Mouse (Mus musculus) megakaryocyte, adult 5-6 weeks (primary cell): ENCODE measurements at regions not wholly inside any gene's neighbourhood (a gene's known extent, or its start where the extent isn't known, plus 50 kb on each side); places are given as distances from the start of the nearest gene placed in this dataset.

ENCODE experiments used
- ATAC-seq: 2 replicates; pipeline ENCODE4 v1.8.0; 2016; ENCODE audit warnings: mild to moderate bottlenecking, inconsistent platforms; ENCODE audit not compliant: poor library complexity, severe bottlenecking

DNA sequence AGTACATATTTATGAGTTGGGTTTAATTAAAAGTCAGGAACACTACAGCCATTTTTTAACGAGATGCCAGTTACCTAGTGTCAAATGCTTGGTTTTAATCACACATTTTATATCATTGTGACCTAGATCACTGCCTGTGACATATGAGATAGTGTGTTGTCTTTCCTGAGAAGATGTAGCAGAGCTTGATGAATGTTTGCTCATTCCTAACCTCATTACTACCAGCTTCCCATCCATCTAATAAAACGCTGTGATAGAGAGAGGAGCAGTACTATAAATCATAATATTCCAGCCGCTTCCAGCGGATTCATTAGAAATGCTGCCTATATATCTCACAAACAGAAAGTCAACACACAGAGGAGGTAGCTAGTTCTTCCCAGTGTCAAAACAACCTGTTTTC lies 163.6 kb downstream of the Aldoart1 start:
- ATAC-seq: no peak

DNA sequence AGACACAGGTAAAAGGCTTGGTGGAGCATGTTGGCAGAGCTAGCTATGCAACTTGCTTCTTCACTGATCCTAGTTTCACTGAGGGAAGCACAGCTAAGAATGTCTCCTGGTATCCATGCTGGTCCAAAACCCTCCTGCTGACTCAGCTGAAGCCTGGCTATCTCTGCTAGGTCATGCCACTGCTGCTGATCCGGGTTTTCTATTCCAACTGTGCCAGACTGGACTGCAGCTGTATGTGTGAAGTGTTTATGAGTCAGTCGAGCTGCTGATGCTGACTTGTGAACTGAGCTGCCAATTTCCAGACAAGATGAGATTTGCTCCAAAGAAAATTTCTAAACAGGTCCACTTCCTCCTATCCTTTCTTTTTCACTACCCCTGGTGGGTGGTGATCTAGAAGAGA lies 178.4 kb downstream of the Aldoart1 start:
- no peak for ATAC-seq

DNA sequence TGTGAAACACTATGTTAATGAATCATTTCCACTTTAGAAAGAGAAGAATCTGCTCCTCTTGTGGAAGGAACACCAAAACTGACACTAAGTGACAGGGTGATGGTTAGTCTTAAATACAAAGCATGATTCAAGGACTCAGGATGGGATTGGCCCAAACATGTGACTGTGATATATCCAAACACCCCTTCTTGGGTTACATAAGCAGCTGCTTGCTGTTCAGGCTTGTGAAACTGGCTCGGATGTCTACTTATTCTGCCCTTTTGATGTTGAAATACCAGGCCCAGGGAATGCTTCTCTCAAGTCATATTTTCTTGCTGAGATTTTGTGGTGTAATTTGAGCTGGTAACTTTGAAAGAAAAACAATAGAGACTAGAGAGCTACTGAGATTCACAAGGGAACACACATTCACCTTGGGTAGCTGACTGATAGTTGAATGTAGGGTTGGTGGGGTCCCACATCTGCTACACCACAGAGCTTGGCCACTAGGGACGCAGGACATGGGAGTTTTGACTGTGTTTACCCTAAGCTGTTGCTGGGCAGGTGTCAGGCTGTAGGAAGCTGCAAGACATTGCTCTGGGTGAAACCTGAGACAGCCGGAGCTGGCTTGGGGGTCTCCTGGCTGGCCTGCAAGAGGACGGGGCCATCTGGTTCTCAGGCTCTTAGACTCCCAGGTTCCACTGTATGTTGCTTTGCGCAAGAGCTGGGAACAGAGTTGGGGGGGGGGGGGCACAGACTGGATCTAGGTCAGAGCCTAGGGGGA lies 180.6 kb downstream of the Aldoart1 start:
- no peak for ATAC-seq

DNA sequence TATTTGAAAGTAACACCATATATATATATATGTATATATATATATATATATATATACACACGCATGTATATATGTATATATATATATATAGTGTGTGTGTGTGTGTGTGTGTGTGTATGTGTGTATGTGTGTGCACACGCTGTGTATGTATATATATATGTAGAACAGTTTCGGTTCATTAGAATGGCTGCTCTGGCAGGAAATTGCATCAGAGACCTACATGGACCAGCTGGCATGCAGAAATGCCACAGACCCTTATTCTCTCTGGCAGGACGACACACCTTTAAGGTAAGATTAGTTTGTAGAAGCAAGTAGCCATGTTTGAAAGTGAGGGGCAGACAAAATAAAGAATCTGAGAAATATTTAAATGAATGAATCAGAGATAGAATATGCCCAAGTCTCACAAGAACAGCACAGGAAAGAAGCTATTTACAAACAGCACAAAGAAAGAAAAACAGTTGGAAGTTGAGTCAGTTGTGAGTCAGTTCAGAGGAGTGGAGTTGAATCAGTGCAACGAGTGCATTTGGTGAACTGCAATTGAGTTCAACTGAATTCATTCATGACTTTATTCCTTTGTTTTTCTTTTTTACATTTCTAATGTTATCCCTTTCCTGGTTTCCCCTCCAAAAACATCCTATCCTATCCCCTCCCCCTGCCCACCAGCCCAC lies 182.5 kb downstream of the Aldoart1 start:
- ATAC-seq: no peak

DNA sequence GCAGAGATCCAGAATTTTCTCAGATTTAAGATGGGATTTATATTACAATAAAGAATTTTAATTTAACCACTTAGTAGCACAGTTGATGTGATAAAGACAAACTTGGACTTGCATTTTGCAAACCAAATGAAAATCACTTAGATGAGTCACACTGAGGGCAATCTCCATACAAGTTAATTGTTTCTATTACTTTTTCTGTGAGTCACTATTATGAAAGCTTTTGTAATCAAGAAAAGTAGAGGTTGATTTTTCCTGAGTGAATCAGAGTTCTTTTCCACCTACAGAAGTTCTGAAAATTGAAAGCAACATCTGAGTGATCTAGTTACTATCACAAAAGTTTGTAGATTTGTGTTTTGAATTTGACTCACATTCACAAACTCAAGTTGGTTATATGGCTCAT lies 188.1 kb downstream of the Aldoart1 start:
- no peak for ATAC-seq

DNA sequence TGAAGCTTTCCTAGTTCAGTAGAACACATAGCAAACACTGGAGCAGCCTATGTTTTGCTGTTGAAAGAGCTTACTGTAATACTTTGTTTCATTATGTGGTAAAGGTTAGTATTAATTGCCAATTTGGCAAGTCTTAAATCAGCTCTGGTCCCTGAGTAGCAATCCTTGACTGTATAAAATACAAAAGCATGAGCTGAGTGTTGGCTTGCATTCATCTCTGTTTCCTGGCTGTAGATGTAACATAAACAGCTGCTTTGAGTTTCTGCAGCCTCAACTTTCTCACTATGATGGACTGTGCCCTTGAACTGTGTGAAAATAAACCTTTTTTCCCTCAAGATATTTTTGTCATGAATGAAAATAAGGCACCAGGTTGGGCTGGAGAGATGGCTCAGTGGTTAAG lies 190.0 kb downstream of the Aldoart1 start:
- no peak for ATAC-seq

DNA sequence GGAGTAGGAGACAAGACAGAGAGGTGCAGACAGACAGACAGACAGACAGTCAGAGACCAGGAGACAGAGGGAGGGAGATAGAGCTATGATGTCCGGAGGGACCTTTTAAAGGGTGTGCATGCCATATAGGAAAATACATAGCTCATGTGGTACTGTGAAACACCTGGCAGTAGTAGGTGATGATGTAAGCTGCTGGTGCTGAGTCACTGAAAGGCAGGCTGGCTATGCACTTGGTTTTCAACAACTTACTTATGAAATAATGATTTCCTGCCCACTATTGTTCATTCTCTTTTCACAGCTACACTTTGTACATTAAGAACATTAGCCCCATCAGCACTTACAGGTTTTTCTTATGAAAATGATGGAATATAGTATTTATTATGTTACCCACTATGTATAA lies 196.2 kb downstream of the Aldoart1 start:
- ATAC-seq: no peak

DNA sequence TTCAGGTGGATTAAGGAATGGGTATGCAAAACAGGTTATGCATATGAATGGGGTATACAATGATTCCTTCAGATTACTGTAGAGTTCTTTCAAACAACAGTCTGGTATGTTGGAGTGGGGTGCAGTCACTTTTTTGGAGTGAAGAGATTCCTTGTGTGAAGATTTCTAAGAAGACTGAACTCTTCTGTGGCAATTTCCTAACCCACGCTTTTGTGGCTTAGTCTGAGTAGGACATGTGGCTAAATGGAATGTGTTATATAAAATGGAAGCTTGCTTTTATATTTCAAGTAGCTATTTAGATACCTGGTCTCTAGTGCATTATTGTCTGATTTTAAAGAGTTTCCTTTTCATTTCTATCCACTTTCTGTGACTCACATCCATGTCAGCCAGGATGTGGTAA lies 205.3 kb downstream of the Aldoart1 start:
- no peak for ATAC-seq

DNA sequence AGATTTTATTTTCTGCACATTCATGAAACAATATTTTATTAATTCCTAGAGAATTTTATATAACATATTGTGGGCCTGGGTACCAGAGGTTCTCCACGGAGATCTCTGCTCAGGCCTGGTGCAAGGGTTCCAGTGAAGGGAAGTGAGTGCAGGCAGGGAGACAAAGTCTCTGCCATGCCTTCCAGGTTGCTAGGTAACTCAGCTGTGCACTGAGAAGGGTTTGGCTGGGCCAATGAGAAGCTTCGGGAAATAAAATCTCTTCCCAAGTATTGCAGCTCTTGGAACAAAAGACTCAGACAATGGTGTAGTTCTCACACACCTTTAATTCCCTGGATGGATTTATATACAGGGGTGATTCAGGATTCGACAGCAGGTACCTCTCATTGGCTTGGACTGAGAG lies 223.0 kb downstream of the Aldoart1 start:
- ATAC-seq: no peak

DNA sequence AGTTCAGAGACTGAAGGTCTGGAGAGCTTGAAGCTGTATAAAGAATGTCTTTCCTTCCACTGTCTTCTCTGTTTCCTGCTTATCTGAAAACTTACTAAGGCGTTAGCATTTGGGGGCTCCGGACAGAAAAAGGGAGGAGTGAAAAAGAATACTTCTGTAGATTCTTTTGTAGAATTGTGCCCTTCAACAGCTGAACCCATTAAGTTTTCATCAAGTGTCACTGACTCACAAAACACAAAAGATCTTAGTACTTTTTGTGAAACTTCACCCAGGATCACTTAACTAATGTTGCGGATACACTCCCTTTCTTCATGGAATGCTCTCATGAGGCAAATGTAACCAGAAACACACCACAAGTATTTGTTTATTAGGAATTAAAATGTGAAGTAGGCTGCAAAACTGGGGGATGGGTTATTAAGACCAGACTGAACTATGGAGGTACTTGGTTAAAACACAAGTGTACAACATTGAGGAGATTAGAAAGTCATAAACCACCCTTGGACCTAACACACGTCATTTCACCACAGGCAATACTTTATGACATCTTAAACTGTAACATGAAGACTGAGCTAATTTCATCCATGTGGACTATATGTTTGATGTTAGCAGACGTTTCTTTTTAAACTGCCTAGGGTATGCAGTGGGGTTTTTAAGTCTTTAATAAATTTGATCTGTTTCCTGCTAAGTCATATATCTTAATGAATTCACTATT lies 225.1 kb downstream of the Aldoart1 start:
- ATAC-seq: no peak

DNA sequence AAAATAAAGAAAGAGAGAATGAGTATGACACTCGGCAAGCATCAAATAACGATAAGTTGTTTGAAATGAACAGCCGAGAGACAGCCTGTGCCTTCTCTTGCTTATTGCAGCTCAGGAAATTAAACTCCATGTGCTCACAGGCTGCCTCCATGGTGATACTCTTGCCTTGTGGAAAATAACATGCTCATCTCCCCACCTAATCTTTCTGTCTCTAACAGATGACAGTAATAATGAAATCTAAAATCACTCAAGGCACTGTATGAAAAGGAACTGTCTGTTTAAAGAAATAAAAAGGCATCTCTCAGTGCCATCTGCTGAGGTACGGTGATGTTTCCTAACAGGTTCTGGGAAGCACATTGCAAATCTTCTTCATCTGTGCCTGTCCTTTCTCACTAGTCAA lies 247.3 kb downstream of the Aldoart1 start:
- ATAC-seq: no peak

DNA sequence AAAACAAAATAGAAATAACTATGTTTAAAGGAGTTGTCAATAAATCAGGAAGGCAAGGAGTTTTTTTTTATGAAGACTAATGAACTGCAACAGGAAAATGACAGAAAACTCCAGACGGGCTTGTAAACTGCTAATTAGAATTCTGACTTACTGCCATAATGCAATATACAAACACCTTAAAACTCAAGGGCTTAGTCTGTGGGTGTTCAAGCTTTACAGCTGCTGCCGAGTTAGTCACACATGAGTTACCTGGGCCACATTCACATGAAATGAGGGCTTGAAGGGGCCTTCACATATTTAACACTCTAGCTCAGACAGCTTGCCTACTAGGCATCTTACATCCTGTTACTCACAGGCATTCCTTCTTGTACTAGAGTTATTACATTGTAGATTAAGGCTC lies 256.9 kb downstream of the Aldoart1 start:
- ATAC-seq: no peak

DNA sequence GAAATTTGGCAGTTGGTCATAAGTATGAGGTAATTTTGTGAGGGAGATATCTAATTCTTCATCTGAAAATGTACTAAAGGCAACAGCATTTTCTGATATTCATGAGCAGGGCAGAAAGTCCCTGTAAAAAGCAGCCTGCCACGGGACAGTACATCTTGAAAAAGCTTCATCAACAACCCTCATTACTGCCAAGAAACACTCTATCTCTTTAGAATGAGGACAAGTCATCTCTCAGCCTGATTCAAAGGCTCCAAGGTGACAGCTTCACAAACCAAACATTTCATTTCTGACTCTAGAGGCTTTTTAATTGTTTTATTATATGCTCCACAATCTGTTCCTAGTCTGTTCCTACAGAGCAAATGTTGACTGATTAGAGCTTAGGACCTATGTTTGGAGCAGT lies 260.3 kb downstream of the Aldoart1 start:
- no peak for ATAC-seq

DNA sequence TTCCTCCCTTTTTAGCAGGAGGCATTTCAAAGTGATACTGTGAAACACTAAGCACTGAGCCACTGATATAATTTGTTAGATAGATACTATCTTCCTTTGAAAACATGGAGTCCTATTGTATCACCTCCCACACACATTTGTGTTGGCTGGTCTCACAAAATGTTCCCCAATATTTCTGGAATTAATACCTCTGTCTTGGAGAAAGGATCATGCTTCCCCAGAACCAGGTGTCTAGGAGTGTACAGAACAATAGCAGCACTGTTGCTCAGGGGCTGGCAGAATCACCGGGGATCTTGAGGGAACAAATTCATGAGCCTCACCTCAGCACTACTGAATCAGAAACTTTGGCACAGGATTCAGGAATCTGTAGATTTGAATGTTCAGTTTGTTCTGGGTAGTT lies 277.5 kb downstream of the Aldoart1 start:
- ATAC-seq: no peak

DNA sequence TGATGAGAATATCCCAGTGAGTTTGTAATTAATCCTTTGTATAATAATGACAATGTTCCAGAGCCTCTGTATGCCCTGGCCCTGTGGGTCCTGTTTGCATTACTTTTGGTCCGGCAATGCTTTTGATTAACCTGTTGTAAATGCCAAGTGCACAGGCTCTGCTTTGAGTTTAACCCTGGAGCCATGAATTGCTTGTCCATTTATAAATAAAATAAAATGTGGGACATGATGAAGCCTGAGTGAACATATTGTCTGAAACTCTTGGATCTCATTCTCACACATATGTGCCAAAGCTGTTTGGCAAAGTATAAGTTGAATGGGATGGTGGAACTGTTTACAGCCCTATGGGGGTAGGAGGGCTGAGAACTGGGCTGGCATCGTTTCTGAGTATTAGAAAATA lies 280.5 kb downstream of the Aldoart1 start:
- ATAC-seq: no peak

DNA sequence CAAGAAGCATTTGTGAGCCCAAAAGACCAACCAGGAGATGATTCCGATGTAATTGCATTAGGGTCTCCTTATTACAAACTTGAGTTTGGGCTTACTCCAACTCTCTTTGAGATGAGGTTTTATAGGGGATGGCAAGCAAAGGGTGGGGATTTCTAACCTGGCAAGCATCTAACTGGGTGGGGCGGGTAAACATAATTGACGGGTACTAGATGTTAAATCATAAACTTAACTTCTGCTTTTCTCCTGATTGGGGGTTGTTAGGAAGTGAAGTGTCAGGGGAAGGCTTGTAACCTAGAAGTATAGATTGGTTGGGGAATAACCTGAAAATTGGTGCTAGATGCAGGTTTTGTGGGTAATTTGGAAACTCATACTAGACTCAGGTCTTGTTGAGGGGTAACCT lies 287.2 kb downstream of the Aldoart1 start:
- no peak for ATAC-seq

DNA sequence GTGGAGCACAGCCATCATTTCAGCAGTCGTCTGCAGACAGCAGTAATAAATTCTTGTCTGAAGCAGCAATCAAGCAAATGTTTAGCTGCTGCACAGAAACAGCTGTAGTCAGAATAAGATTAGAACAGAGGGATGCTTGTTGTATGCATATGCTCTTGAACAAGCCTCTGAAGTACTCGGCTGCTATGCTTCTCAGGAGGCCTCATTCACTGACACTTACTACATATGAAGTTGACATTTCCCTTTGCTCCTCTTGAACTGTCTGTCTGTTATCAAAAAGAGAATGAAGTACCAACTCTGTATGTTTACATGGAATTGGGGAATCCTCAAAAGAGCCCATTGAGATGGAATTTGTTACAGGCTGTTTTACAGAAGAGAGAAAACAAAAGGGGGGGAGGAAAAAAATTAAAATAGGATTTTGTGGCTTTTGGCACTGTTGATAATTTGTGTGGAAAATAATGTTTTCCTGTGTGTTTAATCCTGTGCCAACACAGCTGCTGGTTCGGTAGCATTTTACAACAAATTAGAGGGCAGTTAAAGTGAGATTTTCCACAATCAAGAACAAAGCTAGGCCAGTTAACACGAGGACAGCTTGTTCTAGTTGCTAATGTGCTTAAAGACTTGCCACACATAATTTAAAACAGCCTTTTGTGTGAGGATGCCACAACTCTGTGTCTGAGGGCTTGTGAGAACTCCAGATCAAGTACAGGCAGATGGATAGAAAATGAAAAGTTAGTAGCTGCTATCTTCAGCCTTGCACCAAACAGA lies 289.3 kb downstream of the Aldoart1 start:
- no peak for ATAC-seq

DNA sequence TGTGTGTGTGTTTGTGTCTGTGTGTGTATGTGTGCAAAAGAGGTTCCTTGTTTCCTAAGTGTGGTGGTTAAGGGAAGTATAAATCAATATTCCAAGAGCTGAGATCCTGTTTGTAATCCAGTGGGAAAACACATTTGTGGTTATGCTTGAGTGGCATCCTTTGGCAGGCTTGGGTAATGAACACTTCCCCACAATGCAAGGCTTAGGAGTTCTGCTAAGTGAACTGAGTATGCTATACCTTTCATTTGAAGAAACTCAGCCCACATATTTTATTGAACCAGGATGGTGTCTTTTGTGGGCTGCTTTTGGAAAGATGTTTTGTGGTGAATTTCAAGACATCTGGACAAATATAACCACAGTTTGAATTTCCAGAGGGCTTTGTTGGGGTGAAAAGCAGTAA lies 298.2 kb downstream of the Aldoart1 start:
- ATAC-seq: no peak

DNA sequence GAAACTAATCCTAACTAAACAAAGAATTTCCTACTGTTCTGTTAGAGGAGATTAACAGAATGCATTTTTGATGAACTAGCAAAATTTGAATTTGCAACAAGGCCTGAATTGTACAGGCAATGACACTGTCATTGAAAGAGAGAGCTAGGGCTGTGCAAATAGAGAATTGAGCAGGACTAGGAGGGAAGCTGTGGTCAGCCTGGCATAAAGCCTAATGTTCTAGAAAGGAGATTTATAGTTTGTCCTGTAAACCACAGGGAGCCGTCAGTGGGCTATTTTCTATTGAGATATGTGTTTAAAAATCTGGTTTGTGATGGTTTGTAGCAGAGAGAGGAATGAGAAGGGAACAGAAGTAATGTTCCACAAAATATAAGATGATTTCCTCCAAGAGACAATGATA lies 317.9 kb downstream of the Aldoart1 start:
- ATAC-seq: peak; percentile 40; the same call in 1 of the 2 replicates

DNA sequence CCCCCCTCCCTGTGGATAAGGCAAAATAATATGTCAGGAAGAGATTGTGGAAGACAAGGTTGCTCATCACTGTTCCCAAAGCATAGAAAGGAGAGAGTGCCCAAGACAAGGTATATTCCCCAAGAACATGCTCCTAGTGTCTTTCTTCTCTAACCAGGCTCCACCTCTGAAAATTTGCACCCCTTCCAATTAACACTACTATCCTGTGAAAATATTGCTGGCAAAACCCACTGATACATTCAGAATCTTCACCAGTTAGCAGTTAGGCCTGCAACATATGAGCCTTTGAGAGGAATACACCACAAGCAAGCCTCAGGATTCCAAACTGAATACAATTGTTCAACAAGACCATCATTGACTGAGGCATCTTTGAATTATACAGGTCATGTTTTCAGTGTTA lies 323.9 kb upstream of the Tle1 start:
- no peak for ATAC-seq

DNA sequence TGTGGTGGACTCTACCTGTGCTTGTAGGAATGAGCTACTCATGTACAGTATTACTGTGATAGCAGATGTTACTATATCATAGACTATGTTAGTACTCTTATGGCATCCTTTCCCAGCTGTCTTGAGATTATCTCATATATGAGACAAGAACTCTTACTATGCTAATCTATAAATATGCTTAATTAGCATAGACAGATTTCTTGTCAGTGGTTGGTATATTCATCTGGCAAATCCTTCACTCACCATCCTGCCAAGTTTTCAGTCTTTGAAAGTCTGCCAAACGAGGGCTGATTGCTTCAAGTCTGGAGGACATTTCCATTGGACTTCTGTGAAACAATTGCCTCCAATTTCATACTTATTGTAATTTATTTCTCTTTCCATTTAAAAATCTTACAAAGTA lies 323.4 kb upstream of the Tle1 start:
- no peak for ATAC-seq
